Mouse (Mus musculus) heart, embryonic 13.5 days (tissue): ENCODE measurements at regions not wholly inside any gene's neighbourhood (a gene's known extent, or its start where the extent isn't known, plus 50 kb on each side); places are given as distances from the start of the nearest gene placed in this dataset.

ENCODE experiments used
- ATAC-seq: fragments of 200-750 bp; cut with Nextera tagmentation; 2 replicates; pipeline ENCODE4 v1.8.0; 2017; ENCODE audit warnings: moderate TSS enrichment; ENCODE audit not compliant: insufficient number of reproducible peaks, low FRiP score, low TSS enrichment; ENCODE audit errors: extremely low read depth
- H3K27ac ChIP-seq: fragments of 300-500 bp; sonication (generic); replicated peaks from 2 replicates; pipeline ENCODE4 v1.5.1; 2015; ENCODE audit warnings: moderate library complexity, mild to moderate bottlenecking, inconsistent platforms
- H3K27me3 ChIP-seq: fragments of 300-500 bp; sonication (generic); replicated peaks from 2 replicates; pipeline ENCODE4 v1.6.1; 2015; ENCODE audit warnings: mild to moderate bottlenecking, inconsistent platforms
- H3K36me3 ChIP-seq: fragments of 300-500 bp; sonication (generic); 2 replicates; pipeline ENCODE4 v1.6.1; 2015; ENCODE audit warnings: mild to moderate bottlenecking, inconsistent platforms
- H3K4me1 ChIP-seq: fragments of 300-500 bp; sonication (generic); 2 replicates; pipeline ENCODE4 v1.6.1; 2015; ENCODE audit warnings: inconsistent platforms
- H3K4me2 ChIP-seq: fragments of 300-500 bp; sonication (generic); 2 replicates; pipeline ENCODE4 v1.6.1; 2015; ENCODE audit warnings: inconsistent platforms, mild to moderate bottlenecking, moderate library complexity
- H3K4me3 ChIP-seq: fragments of 300-500 bp; sonication (generic); 2 replicates; pipeline ENCODE4 v1.5.1; 2015; ENCODE audit warnings: moderate library complexity, mild to moderate bottlenecking, inconsistent platforms
- H3K9ac ChIP-seq: fragments of 300-500 bp; sonication (generic); 2 replicates; pipeline ENCODE4 v1.6.1; 2015; ENCODE audit warnings: inconsistent platforms, mild to moderate bottlenecking, moderate library complexity
- H3K9me3 ChIP-seq: fragments of 300-500 bp; sonication (generic); 2 replicates; pipeline ENCODE4 v1.6.1; 2016; ENCODE audit warnings: inconsistent platforms
- WGBS: fragments of 180-500 bp; shearing (Covaris S2); methylation state at CpG from one replicate; pipeline ENCODE4 v1.1.7; 2015; ENCODE audit warnings: mixed read lengths; 5-methylcytosine and 5-hydroxymethylcytosine counted together

DNA sequence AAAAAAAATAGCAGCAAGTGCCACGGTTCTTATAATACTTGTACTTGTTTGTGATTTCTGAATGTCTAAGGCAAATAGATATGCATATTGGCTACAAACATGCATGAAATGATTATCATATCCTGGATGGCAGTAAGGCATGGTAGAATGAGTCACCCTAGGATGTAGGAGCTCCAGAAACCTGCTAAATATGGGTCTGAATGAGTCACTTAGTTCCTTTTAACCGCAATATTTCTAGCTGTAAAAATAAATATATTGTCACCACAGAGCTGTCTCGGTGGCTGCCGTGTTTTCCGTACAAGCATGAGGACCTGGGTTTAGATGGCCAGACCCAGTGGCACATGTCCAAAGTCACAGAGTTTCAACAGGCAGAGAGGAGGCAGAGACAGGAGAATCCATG is 523.1 kb downstream of the Rwdd3 start:
- H3K4me1 ChIP-seq: no peaks in the 10 kb centered on the region
- no peak overlapping the region for H3K4me2 ChIP-seq
- WGBS: 68% methylated on average over 5 of the region's 5 CpGs
- H3K4me3 ChIP-seq: no peak overlapping the region
- no peaks in the 10 kb centered on the region for H3K9me3 ChIP-seq
- no peak for ATAC-seq
- no peaks in the 10 kb centered on the region for H3K36me3 ChIP-seq
- no peak overlapping the region for H3K27ac ChIP-seq
- no peak overlapping the region for H3K9ac ChIP-seq
- H3K27me3 ChIP-seq: no peaks in the 10 kb centered on the region

DNA sequence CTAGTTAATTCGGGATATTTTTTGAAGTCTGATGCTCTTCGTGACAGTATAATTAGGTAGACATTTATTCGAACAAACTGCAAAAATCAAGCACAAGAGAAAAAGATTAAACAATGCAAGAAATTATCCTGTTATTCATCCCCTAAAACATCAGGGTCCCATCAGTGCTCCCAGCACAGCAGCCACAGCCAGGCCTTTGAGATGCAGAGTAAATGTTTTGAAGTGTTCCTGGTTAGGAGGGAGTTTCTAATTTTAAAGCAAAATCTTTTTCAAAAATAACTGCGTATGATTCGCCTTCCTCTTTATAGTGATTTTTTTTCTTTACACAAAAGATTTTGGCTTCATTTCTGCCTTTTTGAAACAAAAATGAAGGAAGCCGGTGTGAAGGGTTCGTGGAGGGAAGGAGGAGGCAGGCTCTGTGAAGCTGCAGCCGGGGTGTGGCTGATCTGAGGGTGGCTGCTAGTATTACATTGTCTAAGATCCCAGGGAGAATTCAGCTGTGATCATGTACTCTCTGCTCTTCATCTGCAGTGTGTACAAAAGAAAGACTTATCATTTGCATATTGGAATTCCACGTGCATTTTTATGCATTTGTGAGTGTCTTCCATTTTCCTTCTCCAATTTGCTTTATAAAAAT is 534.7 kb downstream of the Rwdd3 start:
- no peak overlapping the region for H3K4me3 ChIP-seq
- H3K36me3 ChIP-seq: no peaks in the 10 kb centered on the region
- no peak for ATAC-seq
- 69% methylated on average over 9 of the region's 9 CpGs for WGBS
- no peak overlapping the region for H3K9ac ChIP-seq
- no peak overlapping the region for H3K27ac ChIP-seq
- no peaks in the 10 kb centered on the region for H3K9me3 ChIP-seq
- no peaks in the 10 kb centered on the region for H3K4me1 ChIP-seq
- no peak overlapping the region for H3K4me2 ChIP-seq
- H3K27me3 ChIP-seq: no peaks in the 10 kb centered on the region

DNA sequence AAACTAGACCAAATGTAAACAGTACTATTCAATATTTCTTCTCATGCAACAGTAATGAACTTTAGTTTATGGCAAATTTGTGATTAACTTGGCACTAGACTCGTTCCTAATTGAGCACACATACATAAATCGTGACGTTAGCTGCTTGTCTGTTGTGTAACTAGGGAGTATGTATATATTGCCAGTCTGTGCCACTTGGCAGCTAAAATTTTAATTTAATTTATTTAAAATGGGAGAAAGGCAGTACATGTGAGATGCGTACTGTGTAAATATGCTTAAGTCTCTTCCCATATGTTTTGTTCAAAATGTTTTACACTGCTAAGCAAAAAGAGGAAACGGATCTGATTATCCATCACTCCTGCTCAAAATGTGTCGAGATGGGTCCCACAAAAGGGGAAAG is 553.1 kb downstream of the Rwdd3 start:
- ATAC-seq: no peak
- Histone ChIP-seq H3K4me1 (no peaks in the 10 kb centered on the region), H3K4me3 (no peak overlapping the region), H3K9ac (no peak overlapping the region), H3K27ac (no peak overlapping the region), H3K9me3 (no peaks in the 10 kb centered on the region), H3K4me2 (no peak overlapping the region), H3K36me3 (no peaks in the 10 kb centered on the region), H3K27me3 (no peaks in the 10 kb centered on the region)
- 81% methylated on average over 6 of the region's 6 CpGs for WGBS

GRCm38 (mm10) chr3:120594226-120594625 is 577.3 kb downstream of the Rwdd3 start:
- Histone ChIP-seq H3K27me3 (no peaks in the 10 kb centered on the region), H3K9me3 (no peaks in the 10 kb centered on the region), H3K27ac (no peak overlapping the region), H3K4me3 (no peak overlapping the region), H3K9ac (no peak overlapping the region), H3K4me1 (no peaks in the 10 kb centered on the region), H3K4me2 (no peak overlapping the region), H3K36me3 (no peaks in the 10 kb centered on the region)
- ATAC-seq: no peak
- WGBS: 75% methylated on average over 1 of the region's 1 CpGs

DNA sequence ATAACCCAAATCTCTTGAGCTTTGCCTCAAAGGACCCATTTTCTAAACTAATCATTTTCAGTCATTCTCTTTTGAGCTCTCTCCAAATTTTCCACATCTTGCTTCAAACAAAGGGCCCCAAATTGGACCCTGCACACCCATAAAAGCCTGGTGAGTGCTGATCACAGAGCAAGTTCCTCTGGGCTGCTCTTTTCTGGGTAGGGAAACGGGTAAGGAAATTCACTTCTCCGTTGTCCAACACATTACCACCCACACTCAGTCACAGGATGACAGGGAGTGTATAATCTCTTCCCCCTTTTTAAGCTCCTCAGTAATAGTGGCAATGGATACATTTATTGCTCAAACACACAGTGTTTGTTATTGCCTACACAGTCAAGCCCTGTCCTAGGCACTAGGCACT is 580.3 kb downstream of the Rwdd3 start:
- no peak overlapping the region for H3K9ac ChIP-seq
- H3K4me1 ChIP-seq: no peaks in the 10 kb centered on the region
- H3K36me3 ChIP-seq: no peaks in the 10 kb centered on the region
- ATAC-seq: no peak
- 66% methylated on average over 2 of the region's 2 CpGs for WGBS
- no peaks in the 10 kb centered on the region for H3K9me3 ChIP-seq
- H3K4me2 ChIP-seq: no peak overlapping the region
- H3K27ac ChIP-seq: no peak overlapping the region
- H3K27me3 ChIP-seq: no peaks in the 10 kb centered on the region
- H3K4me3 ChIP-seq: no peak overlapping the region

- Histone ChIP-seq H3K9ac (no peak overlapping the region), H3K9me3 (no peaks in the 10 kb centered on the region), H3K27me3 (no peaks in the 10 kb centered on the region), H3K4me1 (0 out of 2 replicates have a peak, but pooled peaks cover 3% of the 10 kb centered on the region), H3K4me3 (no peak overlapping the region), H3K27ac (no peak overlapping the region), H3K4me2 (peak overlapping the region; percentile 32), H3K36me3 (no peaks in the 10 kb centered on the region)
- no peak for ATAC-seq
- 22% methylated on average over 6 of the region's 6 CpGs for WGBS
These were observed 600.6 kb downstream of the Rwdd3 start for GRCm38 (mm10) chr3:120570806-120571425.

- WGBS: 23% methylated on average over 21 of the region's 21 CpGs
- Histone ChIP-seq H3K27ac (no peak overlapping the region), H3K36me3 (no peaks in the 10 kb centered on the region), H3K27me3 (no peaks in the 10 kb centered on the region), H3K9ac (peak overlapping the region; percentile 64), H3K4me2 (peak overlapping the region; percentile 65), H3K9me3 (no peaks in the 10 kb centered on the region), H3K4me1 (peaks cover 13% of the 10 kb centered on the region), H3K4me3 (peak overlapping the region; percentile 35)
- no peak; the same call in 1 of the 2 replicates for ATAC-seq
These were observed 629.7 kb downstream of the Rwdd3 start for GRCm38 (mm10) chr3:120541556-120542476.

- no peak overlapping the region for H3K27ac ChIP-seq
- H3K4me2 ChIP-seq: no peak overlapping the region
- WGBS: 83% methylated on average over 3 of the region's 3 CpGs
- H3K27me3 ChIP-seq: no peaks in the 10 kb centered on the region
- H3K36me3 ChIP-seq: no peaks in the 10 kb centered on the region
- H3K9me3 ChIP-seq: no peaks in the 10 kb centered on the region
- ATAC-seq: no peak
- no peak overlapping the region for H3K9ac ChIP-seq
- H3K4me3 ChIP-seq: no peak overlapping the region
- no peaks in the 10 kb centered on the region for H3K4me1 ChIP-seq
These were observed 637.6 kb downstream of the Rwdd3 start for GRCm38 (mm10) chr3:120533901-120534300.

DNA sequence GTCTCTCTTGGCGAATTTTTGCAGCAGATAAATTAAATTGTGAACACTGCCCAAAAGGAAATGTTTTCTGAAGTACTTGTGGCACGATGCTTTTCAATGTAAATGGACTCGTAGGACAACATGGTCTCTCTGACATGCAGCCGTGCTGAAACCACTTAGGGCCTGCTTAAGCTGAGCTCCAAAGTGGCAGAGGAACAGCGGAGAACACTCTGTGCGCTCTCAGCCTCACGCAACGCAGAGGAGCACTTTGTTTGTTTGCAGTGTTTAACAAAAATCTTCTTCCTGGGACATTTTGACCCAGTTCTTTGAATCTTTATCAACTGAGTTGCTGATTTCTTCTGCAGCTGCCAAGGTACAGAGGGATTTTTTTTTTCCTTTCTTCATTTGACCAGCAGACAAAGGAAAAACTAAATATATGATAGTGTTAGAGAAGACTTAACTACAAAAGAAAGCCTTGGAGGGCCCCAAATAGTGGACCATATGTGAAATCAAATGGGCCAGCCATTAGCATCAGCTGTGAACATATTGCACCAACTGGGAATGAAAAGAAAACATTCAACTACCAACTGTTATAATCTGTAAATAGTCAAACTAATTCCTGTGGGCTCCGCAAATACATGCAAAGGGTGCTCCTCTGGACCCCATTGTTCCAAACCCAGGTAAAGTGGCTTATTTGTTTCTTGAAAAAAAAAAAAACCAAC is 639.5 kb downstream of the Rwdd3 start:
- no peak overlapping the region for H3K4me3 ChIP-seq
- H3K9ac ChIP-seq: no peak overlapping the region
- 68% methylated on average over 9 of the region's 9 CpGs for WGBS
- no peaks in the 10 kb centered on the region for H3K36me3 ChIP-seq
- no peak overlapping the region for H3K4me2 ChIP-seq
- no peaks in the 10 kb centered on the region for H3K9me3 ChIP-seq
- H3K27me3 ChIP-seq: no peaks in the 10 kb centered on the region
- no peaks in the 10 kb centered on the region for H3K4me1 ChIP-seq
- H3K27ac ChIP-seq: no peak overlapping the region
- ATAC-seq: no peak

GRCm38 (mm10) chr3:120511651-120512050 is 659.8 kb downstream of the Rwdd3 start:
- 81% methylated on average over 1 of the region's 1 CpGs for WGBS
- Histone ChIP-seq H3K4me2 (no peak overlapping the region), H3K36me3 (no peaks in the 10 kb centered on the region), H3K4me1 (no peaks in the 10 kb centered on the region), H3K9ac (no peak overlapping the region), H3K9me3 (no peaks in the 10 kb centered on the region), H3K4me3 (no peak overlapping the region), H3K27me3 (no peaks in the 10 kb centered on the region), H3K27ac (no peak overlapping the region)
- no peak for ATAC-seq

DNA sequence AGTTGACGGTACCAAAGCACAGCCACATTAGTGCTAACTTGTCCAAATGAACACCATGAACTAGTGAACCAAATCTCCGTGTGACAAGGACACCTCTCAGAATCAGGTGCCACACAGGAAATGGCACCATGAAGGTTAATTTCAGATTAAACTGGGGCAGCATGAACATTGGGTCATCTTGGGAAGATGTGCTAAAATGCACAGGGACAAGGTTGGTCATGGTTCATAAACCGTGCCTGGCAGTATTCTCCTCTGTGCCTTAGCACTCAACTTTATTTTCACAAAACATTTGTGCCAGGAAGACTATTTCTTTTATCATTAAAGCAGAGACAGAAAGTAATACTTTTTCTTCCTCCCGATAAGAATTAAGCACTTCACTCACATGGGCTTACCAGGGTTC is 672.6 kb downstream of the Rwdd3 start:
- no peak overlapping the region for H3K4me3 ChIP-seq
- H3K4me2 ChIP-seq: no peak overlapping the region
- H3K4me1 ChIP-seq: no peaks in the 10 kb centered on the region
- H3K27ac ChIP-seq: no peak overlapping the region
- 73% methylated on average over 4 of the region's 4 CpGs for WGBS
- H3K9ac ChIP-seq: no peak overlapping the region
- ATAC-seq: no peak
- no peaks in the 10 kb centered on the region for H3K36me3 ChIP-seq
- H3K27me3 ChIP-seq: no peaks in the 10 kb centered on the region
- H3K9me3 ChIP-seq: peaks cover 8% of the 10 kb centered on the region; the same call in 1 of the 2 replicates
